Mouse (Mus musculus) forebrain, embryonic 13.5 days (tissue): Measurements from ENCODE around the gene Gm10972. TPM values are rescaled to one million over a fixed set of nuclear protein-coding genes. Genes with fewer than 3 reads are reported as not detected.
"Not testable (repeated sequence)": the region's sequence is repeated elsewhere in the genome, so short reads cannot be mapped to it uniquely, and the experiment has no call there.

Experiments
- ATAC-seq: fragments of 200-750 bp; cut with Nextera tagmentation; 2 replicates; pipeline ENCODE4 v1.8.0; 2017
- H3K27ac ChIP-seq: fragments of 300-500 bp; sonication (generic); 2 replicates; pipeline ENCODE4 v1.5.1; 2015; ENCODE audit warnings: inconsistent platforms, mild to moderate bottlenecking, moderate library complexity
- H3K27me3 ChIP-seq: fragments of 300-500 bp; sonication (generic); 2 replicates; pipeline ENCODE4 v1.6.1; 2015; ENCODE audit warnings: mild to moderate bottlenecking, inconsistent platforms
- H3K36me3 ChIP-seq: fragments of 300-500 bp; sonication (generic); 2 replicates; pipeline ENCODE4 v1.6.1; 2015; ENCODE audit warnings: mild to moderate bottlenecking, inconsistent platforms; ENCODE audit not compliant: poor library complexity, severe bottlenecking
- H3K4me1 ChIP-seq: fragments of 300-500 bp; sonication (generic); 2 replicates; pipeline ENCODE4 v1.6.1; 2015; ENCODE audit warnings: inconsistent platforms
- H3K4me2 ChIP-seq: fragments of 300-500 bp; sonication (generic); 2 replicates; pipeline ENCODE4 v1.6.1; 2015; ENCODE audit warnings: inconsistent platforms, mild to moderate bottlenecking, moderate library complexity
- H3K4me3 ChIP-seq: fragments of 300-500 bp; sonication (generic); 2 replicates; pipeline ENCODE4 v1.5.1; 2015; ENCODE audit warnings: mild to moderate bottlenecking, inconsistent platforms
- H3K9ac ChIP-seq: fragments of 300-500 bp; sonication (generic); 2 replicates; pipeline ENCODE4 v1.6.1; 2015; ENCODE audit warnings: mild to moderate bottlenecking, inconsistent platforms
- H3K9me3 ChIP-seq: fragments of 300-500 bp; sonication (generic); replicated peaks from 2 replicates; pipeline ENCODE4 v1.6.1; 2016; ENCODE audit warnings: inconsistent platforms
- WGBS: fragments of 180-500 bp; shearing (Covaris S2); methylation state at CpG from one replicate; pipeline ENCODE4 v1.1.7; 2015; 5-methylcytosine and 5-hydroxymethylcytosine counted together
- polyA plus RNA-seq: library from polyadenylated mRNA; unstranded; fragments of >200 nt; fragmentation: Nextera tagmentation; extraction: Ambion mirVana; gene quantifications from 2 replicates; pipeline ENCODE4 v1.2.1, GENCODE M21; 2015

The Gm10972 gene
- polyA plus RNA-seq, 1 experiment from 2014 or later: not detected

- not testable (repeated sequence) for H3K27me3 ChIP-seq, H3K36me3 ChIP-seq, H3K9ac ChIP-seq, ATAC-seq, H3K9me3 ChIP-seq, H3K4me3 ChIP-seq, H3K4me2 ChIP-seq, H3K4me1 ChIP-seq, H3K27ac ChIP-seq
- WGBS: 87% methylated on average over 4 of the region's 4 CpGs
Observed at GRCm38 (mm10) chr3:94691694-94692093, 48.8 kb downstream of the Gm10972 start.

Other genes with a start within 250 kb of the Gm10972 start
- gene Lingo4, start 244.6 kb upstream of the Gm10972 start, polyA plus RNA-seq: 0.74 and 0.81 TPM in 2 replicates
- gene Tdrkh, start 229.8 kb upstream of the Gm10972 start, polyA plus RNA-seq: 66.4 and 69.5 TPM in 2 replicates
- gene Mrpl9, start 199.8 kb upstream of the Gm10972 start, polyA plus RNA-seq: 62.8 and 62.9 TPM in 2 replicates
- 1.2 and 1.4 TPM in 2 replicates for gene Oaz3, start 199.2 kb upstream of the Gm10972 start, polyA plus RNA-seq
- 320 and 332 TPM in 2 replicates for gene Celf3, start 164.8 kb upstream of the Gm10972 start, polyA plus RNA-seq
- gene Riiad1, start 162.8 kb upstream of the Gm10972 start, polyA plus RNA-seq: 20.2 and 22.8 TPM in 2 replicates
- gene Snx27, start 60.4 kb upstream of the Gm10972 start, polyA plus RNA-seq: 64.9 and 69.0 TPM in 2 replicates
- 2.2 and 2.7 TPM in 2 replicates for gene Tuft1, start 15.8 kb downstream of the Gm10972 start, polyA plus RNA-seq
- gene Selenbp2, start 50.4 kb downstream of the Gm10972 start, polyA plus RNA-seq: 0.52 TPM in 1 of 2 replicates, not detected in the other
- gene Cgn, start 143.4 kb downstream of the Gm10972 start, polyA plus RNA-seq: 3.8 TPM in 2 replicates
- gene Pogz, start 194.5 kb downstream of the Gm10972 start, polyA plus RNA-seq: 25.1 and 25.6 TPM in 2 replicates
- 390 and 393 TPM in 2 replicates for gene Psmb4, start 243.8 kb downstream of the Gm10972 start, polyA plus RNA-seq